Mouse (Mus musculus): ENCODE results near the gene Ccdc152. TPM values are rescaled to one million over a fixed set of nuclear protein-coding genes. Genes with fewer than 3 reads are reported as not detected.

Gene Ccdc152
- total and polyA plus RNA-seq, 2 experiments from 2014 or later = 0.36 TPM; not detected in 1

DNA sequence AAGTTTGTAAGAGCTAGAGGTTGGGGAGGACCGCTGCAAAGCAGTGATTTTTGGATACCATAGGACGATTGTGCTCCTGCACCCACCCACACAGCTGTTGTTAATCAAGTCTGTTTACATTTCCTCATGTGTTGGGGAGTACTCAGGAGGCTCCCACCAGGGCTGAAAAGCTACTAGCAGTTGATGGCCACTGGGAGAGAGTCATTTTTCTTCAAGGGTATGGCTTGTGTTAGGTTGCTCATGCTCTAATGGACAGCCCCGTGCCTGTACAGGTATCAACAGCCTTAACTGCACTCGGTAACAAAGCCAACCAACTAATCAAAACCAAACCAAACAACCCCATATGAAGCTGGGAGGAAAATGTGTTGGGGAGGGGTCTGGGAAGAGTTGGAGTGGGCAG is 33.8 kb downstream of the Ccdc152 start:
- H3K4me3 ChIP-seq (ENCODE audit: low read depth, low read length) = no peak overlapping the region
- H3K4me2 ChIP-seq (ENCODE audit: low read depth) = no peak overlapping the region
- H3K9ac ChIP-seq = no peak overlapping the region
- H3K27me3 ChIP-seq (ENCODE audit: insufficient read depth, low read length) = no peaks in the 10 kb centered on the region
- H3K36me3 ChIP-seq (ENCODE audit: insufficient read depth) = no peaks in the 10 kb centered on the region
- H3K27ac ChIP-seq (ENCODE audit: low read depth, low read length) = no peak overlapping the region
- no peaks in the 10 kb centered on the region for H3K4me1 ChIP-seq (ENCODE audit: insufficient read depth)
- DNase-seq = no peak
- TF ChIP-seq CTCF (IDR thresholded peaks at IDR 0.05; ENCODE audit: low read depth) = no peak
- ATAC-seq = no peak
- H3K9me3 ChIP-seq (ENCODE audit: low read length) = no peaks in the 10 kb centered on the region
- WGBS = 89% methylated on average over 4 of the region's 4 CpGs

GRCm38 (mm10) chr15:3268247-3268646 is 35.1 kb downstream of the Ccdc152 start, which contains the start of gene Selenop:
TSS of gene Selenop (plus strand) at chr15:3268547.
- WGBS = 69% methylated on average over 6 of the region's 6 CpGs
- H3K4me2 ChIP-seq (ENCODE audit: low read depth) = no peak within 1 kb of the TSS
- DNase-seq (no peak), ATAC-seq (no peak)
- no peak within 1 kb of the TSS for H3K9ac ChIP-seq
- no peaks in the 10 kb centered on the region for H3K27me3 ChIP-seq (ENCODE audit: insufficient read depth, low read length)
- no peaks in the 10 kb centered on the region for H3K36me3 ChIP-seq (ENCODE audit: insufficient read depth)
- H3K4me1 ChIP-seq (ENCODE audit: insufficient read depth) = no peaks in the 10 kb centered on the region
- no peak for TF ChIP-seq CTCF (IDR thresholded peaks at IDR 0.05; ENCODE audit: low read depth)
- no peak within 1 kb of the TSS for H3K27ac ChIP-seq (ENCODE audit: low read depth, low read length)
- H3K9me3 ChIP-seq (ENCODE audit: low read length) = no peaks in the 10 kb centered on the region
- no peak within 1 kb of the TSS for H3K4me3 ChIP-seq (ENCODE audit: low read depth, low read length)

- no peak for DNase-seq
- 83% methylated on average over 1 of the region's 1 CpGs for WGBS
- no peak overlapping the region for H3K9ac ChIP-seq
- no peak overlapping the region for H3K27ac ChIP-seq (ENCODE audit: low read depth, low read length)
- no peaks in the 10 kb centered on the region for H3K9me3 ChIP-seq (ENCODE audit: low read length)
- H3K27me3 ChIP-seq (ENCODE audit: insufficient read depth, low read length) = no peaks in the 10 kb centered on the region
- H3K4me1 ChIP-seq (ENCODE audit: insufficient read depth) = no peaks in the 10 kb centered on the region
- no peaks in the 10 kb centered on the region for H3K36me3 ChIP-seq (ENCODE audit: insufficient read depth)
- ATAC-seq = no peak
- TF ChIP-seq CTCF (IDR thresholded peaks at IDR 0.05; ENCODE audit: low read depth) = no peak
- H3K4me3 ChIP-seq (ENCODE audit: low read depth, low read length) = no peak overlapping the region
- no peak overlapping the region for H3K4me2 ChIP-seq (ENCODE audit: low read depth)
Observed at GRCm38 (mm10) chr15:3264828-3265227, 38.5 kb downstream of the Ccdc152 start.

DNA sequence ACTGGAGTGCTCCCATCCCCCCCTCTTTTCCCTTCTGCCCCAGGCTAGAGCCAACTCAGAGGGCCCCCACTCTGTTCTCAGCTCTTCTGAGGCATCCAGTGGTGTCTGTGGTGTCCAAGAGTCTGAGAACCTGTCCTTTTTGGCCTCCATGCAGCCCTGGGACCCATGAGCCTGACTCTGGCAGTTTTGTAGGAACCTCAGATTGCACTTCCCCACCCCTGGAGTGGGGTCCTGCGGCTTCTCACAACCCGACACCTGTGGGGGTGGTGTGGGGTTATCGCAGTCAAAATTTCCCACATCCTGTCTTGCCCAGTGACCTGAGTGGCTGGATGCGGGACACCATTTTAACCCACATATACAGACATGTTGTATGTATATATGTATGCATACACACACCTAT is 39.0 kb downstream of the Ccdc152 start:
- Histone ChIP-seq H3K4me2 (ENCODE audit: low read depth) (no peak overlapping the region), H3K4me1 (ENCODE audit: insufficient read depth) (no peaks in the 10 kb centered on the region), H3K36me3 (ENCODE audit: insufficient read depth) (no peaks in the 10 kb centered on the region), H3K9me3 (ENCODE audit: low read length) (no peaks in the 10 kb centered on the region), H3K9ac (no peak overlapping the region), H3K4me3 (ENCODE audit: low read depth, low read length) (no peak overlapping the region), H3K27ac (ENCODE audit: low read depth, low read length) (no peak overlapping the region), H3K27me3 (ENCODE audit: insufficient read depth, low read length) (no peaks in the 10 kb centered on the region)
- DNase-seq = no peak
- 94% methylated on average over 4 of the region's 4 CpGs for WGBS
- no peak for TF ChIP-seq CTCF (IDR thresholded peaks at IDR 0.05; ENCODE audit: low read depth)
- no peak for ATAC-seq

DNA sequence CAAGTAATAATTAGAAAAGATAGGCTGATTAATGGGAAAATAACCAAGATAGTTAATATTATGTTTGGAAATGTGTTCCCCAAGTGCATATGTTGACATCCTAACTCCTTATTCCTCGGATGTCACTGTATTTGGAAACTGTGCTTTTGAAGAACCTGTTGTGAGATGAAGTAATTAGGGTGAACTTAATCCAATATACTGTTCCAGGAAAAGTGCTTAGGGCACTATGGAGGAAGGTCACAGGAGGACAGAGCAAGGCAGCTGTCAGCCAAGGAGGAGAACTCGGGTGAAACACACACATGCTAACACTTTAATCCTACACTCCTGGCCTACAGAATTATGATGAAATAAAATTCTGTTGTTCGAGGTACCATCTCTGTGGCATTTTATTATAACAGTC is 40.4 kb downstream of the Ccdc152 start:
- H3K4me3 ChIP-seq (ENCODE audit: low read depth, low read length) = no peak overlapping the region
- WGBS = 75% methylated on average over 3 of the region's 3 CpGs
- H3K9ac ChIP-seq = no peak overlapping the region
- ATAC-seq = no peak
- no peaks in the 10 kb centered on the region for H3K9me3 ChIP-seq (ENCODE audit: low read length)
- H3K27ac ChIP-seq (ENCODE audit: low read depth, low read length) = no peak overlapping the region
- no peak for TF ChIP-seq CTCF (IDR thresholded peaks at IDR 0.05; ENCODE audit: low read depth)
- H3K27me3 ChIP-seq (ENCODE audit: insufficient read depth, low read length) = no peaks in the 10 kb centered on the region
- DNase-seq = no peak
- H3K36me3 ChIP-seq (ENCODE audit: insufficient read depth) = no peaks in the 10 kb centered on the region
- no peaks in the 10 kb centered on the region for H3K4me1 ChIP-seq (ENCODE audit: insufficient read depth)
- H3K4me2 ChIP-seq (ENCODE audit: low read depth) = no peak overlapping the region

- no peak for TF ChIP-seq CTCF (IDR thresholded peaks at IDR 0.05; ENCODE audit: low read depth)
- H3K9me3 ChIP-seq (ENCODE audit: low read length) = no peaks in the 10 kb centered on the region
- no peak overlapping the region for H3K4me2 ChIP-seq (ENCODE audit: low read depth)
- 90% methylated on average over 4 of the region's 4 CpGs for WGBS
- DNase-seq (no peak), ATAC-seq (no peak)
- no peaks in the 10 kb centered on the region for H3K36me3 ChIP-seq (ENCODE audit: insufficient read depth)
- H3K27me3 ChIP-seq (ENCODE audit: insufficient read depth, low read length) = no peaks in the 10 kb centered on the region
- H3K9ac ChIP-seq = no peak overlapping the region
- no peak overlapping the region for H3K27ac ChIP-seq (ENCODE audit: low read depth, low read length)
- no peak overlapping the region for H3K4me3 ChIP-seq (ENCODE audit: low read depth, low read length)
- no peaks in the 10 kb centered on the region for H3K4me1 ChIP-seq (ENCODE audit: insufficient read depth)
Observed at GRCm38 (mm10) chr15:3260309-3260708, 43.0 kb downstream of the Ccdc152 start.

DNA sequence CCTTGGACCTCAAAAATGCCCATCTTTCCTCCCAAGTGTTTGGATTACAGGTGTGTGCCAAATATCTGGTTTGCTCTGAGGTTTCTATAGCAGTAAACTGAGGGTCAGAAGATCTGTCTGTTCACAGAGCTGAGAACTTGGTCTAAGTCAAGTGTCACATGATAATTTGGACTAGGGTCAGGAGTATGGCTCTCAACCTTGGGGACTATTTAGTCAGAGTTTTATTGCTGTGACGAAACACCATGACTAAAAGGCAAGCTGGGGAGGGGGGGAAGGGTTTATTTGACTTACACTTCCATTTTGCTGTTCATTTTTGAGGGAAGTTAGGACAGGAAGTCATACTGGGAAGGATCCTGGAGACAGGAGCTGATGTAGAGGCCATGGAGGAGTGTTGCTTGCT is 44.3 kb downstream of the Ccdc152 start:
- H3K9ac ChIP-seq = no peak overlapping the region
- no peaks in the 10 kb centered on the region for H3K27me3 ChIP-seq (ENCODE audit: insufficient read depth, low read length)
- DNase-seq = no peak
- no peaks in the 10 kb centered on the region for H3K9me3 ChIP-seq (ENCODE audit: low read length)
- H3K4me3 ChIP-seq (ENCODE audit: low read depth, low read length) = no peak overlapping the region
- no peaks in the 10 kb centered on the region for H3K36me3 ChIP-seq (ENCODE audit: insufficient read depth)
- H3K4me2 ChIP-seq (ENCODE audit: low read depth) = no peak overlapping the region
- no peak for ATAC-seq
- WGBS = 81% methylated on average over 1 of the region's 1 CpGs
- H3K27ac ChIP-seq (ENCODE audit: low read depth, low read length) = no peak overlapping the region
- no peaks in the 10 kb centered on the region for H3K4me1 ChIP-seq (ENCODE audit: insufficient read depth)
- TF ChIP-seq CTCF (IDR thresholded peaks at IDR 0.05; ENCODE audit: low read depth) = no peak

DNA sequence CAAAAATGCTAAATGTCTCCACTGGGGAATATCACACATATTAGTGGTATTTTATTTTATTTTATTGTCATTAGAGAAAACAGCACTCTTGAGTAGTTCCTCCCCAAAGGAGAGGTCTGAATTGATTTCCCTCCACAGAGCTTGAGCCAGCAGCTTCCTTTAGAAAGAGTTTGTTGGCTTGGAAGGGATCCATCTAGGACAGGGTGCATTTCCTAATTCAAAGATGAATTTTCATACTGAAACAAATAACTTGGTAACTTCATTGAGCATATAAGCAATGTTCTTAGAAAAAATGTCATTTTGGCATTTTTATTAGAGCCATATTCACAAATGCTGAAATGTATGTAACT is 51.6 kb downstream of the Ccdc152 start:
- no peak for ATAC-seq
- no peak for TF ChIP-seq CTCF (IDR thresholded peaks at IDR 0.05; ENCODE audit: low read depth)
- Histone ChIP-seq H3K9me3 (ENCODE audit: low read length) (no peaks in the 10 kb centered on the region), H3K9ac (no peak overlapping the region), H3K27me3 (ENCODE audit: insufficient read depth, low read length) (no peaks in the 10 kb centered on the region), H3K4me1 (ENCODE audit: insufficient read depth) (no peaks in the 10 kb centered on the region), H3K27ac (ENCODE audit: low read depth, low read length) (no peak overlapping the region), H3K36me3 (ENCODE audit: insufficient read depth) (no peaks in the 10 kb centered on the region), H3K4me3 (ENCODE audit: low read depth, low read length) (no peak overlapping the region), H3K4me2 (ENCODE audit: low read depth) (no peak overlapping the region)
- DNase-seq = no peak
